In the genomic region with DNA sequence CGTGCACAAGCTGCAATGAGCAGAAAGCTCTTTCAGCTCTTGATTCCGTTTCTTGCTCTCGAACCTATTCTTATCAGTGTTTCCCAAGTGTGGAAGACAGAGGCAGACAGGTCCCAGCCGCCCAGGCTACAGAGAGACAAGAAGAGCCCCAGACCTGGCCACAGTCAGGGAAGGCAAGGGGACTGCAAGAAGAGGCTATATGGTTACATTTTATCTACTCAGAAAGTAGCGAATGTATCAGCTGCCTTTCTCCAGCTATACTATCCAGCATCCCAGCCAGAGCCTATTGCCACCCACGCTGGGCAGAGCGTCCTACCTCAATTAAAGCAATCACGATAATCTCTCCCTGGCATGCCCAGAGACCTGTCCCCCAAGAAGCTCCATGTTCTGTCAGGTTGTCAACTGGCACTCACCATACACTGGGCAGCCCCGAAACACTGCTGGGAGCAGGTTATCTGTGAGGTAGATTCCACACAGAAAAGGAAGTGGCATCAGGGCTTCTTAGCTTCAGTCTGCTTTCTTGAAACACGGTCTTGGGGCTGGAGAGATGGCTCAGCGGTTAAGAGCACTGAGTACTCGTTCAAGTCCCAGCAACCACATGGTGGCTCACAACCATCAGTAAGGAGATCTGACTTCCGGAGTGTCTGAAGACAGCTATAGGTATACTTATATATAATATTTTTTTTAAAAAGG, we compare ENCODE assay signal across 15 mouse cellular contexts.
"Had no signal": no experiment of that assay in that cellular context is flagged by ENCODE, and none has a peak within 500 bp of the region (broad histone marks: within the 10 kb centered on the region; RNA-seq: fewer than 3 reads in every experiment).

No protein-coding gene starts in this region.

- H3K27ac ChIP-seq: heart, embryonic 10.5 days; hindbrain, embryonic 10.5 days; hindbrain, embryonic 13.5 days; hindbrain, embryonic 15.5 days; hindbrain, postnatal 0 days; kidney, embryonic 15.5 days; kidney, postnatal 0 days; limb, embryonic 13.5 days; limb, embryonic 15.5 days had no signal

- DNase-seq: heart, adult 11 months; kidney, adult 11 months; layer of hippocampus, adult 9-11 months; layer of hippocampus, postnatal 36 days had no signal

- H3K4me2 ChIP-seq: heart, embryonic 12.5 days; hindbrain, embryonic 13.5 days; hindbrain, embryonic 15.5 days; kidney, embryonic 15.5 days; limb, embryonic 13.5 days; limb, embryonic 15.5 days had no signal

- H3K9me3 ChIP-seq: heart, embryonic 10.5 days; heart, embryonic 12.5 days; hindbrain, embryonic 10.5 days; hindbrain, embryonic 13.5 days; hindbrain, embryonic 15.5 days; kidney, embryonic 15.5 days; limb, embryonic 13.5 days; limb, embryonic 15.5 days had no signal

- ATAC-seq: hindbrain, postnatal 0 days; intestine, embryonic 16.5 days had no signal

- H3K9ac ChIP-seq: heart, embryonic 12.5 days; hindbrain, embryonic 13.5 days; hindbrain, embryonic 15.5 days; kidney, embryonic 15.5 days; limb, embryonic 13.5 days; limb, embryonic 15.5 days had no signal

- H3K4me3 ChIP-seq: heart, embryonic 10.5 days; heart, embryonic 12.5 days; hindbrain, embryonic 10.5 days; hindbrain, embryonic 13.5 days; hindbrain, embryonic 15.5 days; kidney, embryonic 15.5 days; limb, embryonic 13.5 days; limb, embryonic 15.5 days had no signal

- H3K27me3 ChIP-seq: hindbrain, embryonic 15.5 days had no signal

- H3K36me3 ChIP-seq: heart, embryonic 10.5 days; heart, embryonic 12.5 days; hindbrain, embryonic 10.5 days; hindbrain, embryonic 13.5 days; hindbrain, embryonic 15.5 days; kidney, embryonic 15.5 days; limb, embryonic 13.5 days; limb, embryonic 15.5 days had no signal
